Mouse (Mus musculus) CD4-positive, CD25-positive, alpha-beta regulatory T cell, adult 4 months (primary cell): ENCODE measurements around the gene Golga7b. TPM values are rescaled to one million over a fixed set of nuclear protein-coding genes. Genes with fewer than 3 reads are reported as not detected.

ENCODE experiments used
- ATAC-seq: one replicate; pipeline ENCODE4 v1.8.0; 2017
- polyA plus RNA-seq, 2 experiments: library from polyadenylated mRNA; unstranded; fragments of 100-300 nt; shearing (Covaris generic); gene quantifications; one replicate each; pipeline ENCODE4 v1.2.1; 2017

Golga7b gene
- polyA plus RNA-seq, 2 experiments from 2014 or later = 0.15 TPM; not detected in 1

- no peak for ATAC-seq
These were observed 58.4 kb downstream of the Golga7b start for GRCm38 (mm10) chr19:42305746-42306145.

- ATAC-seq = peak; percentile 47
These were observed 58.8 kb downstream of the Golga7b start for GRCm38 (mm10) chr19:42306202-42306601.

GRCm38 (mm10) chr19:42307019-42307418 is 59.6 kb downstream of the Golga7b start:
- ATAC-seq = no peak

GRCm38 (mm10) chr19:42308931-42309330 is 61.6 kb downstream of the Golga7b start:
- ATAC-seq = no peak

- no peak for ATAC-seq
These were observed 64.0 kb downstream of the Golga7b start for GRCm38 (mm10) chr19:42311332-42311731.

- ATAC-seq = no peak
These were observed 64.8 kb downstream of the Golga7b start for GRCm38 (mm10) chr19:42312191-42312590.

GRCm38 (mm10) chr19:42315070-42315679 is 67.8 kb downstream of the Golga7b start:
- ATAC-seq = no peak

GRCm38 (mm10) chr19:42315914-42316313 is 68.5 kb downstream of the Golga7b start:
- ATAC-seq = no peak

GRCm38 (mm10) chr19:42316525-42316924 is 69.2 kb downstream of the Golga7b start:
- ATAC-seq = no peak

- no peak for ATAC-seq
These were observed 69.6 kb downstream of the Golga7b start for GRCm38 (mm10) chr19:42316998-42317397.

- ATAC-seq = no peak
These were observed 70.5 kb downstream of the Golga7b start for GRCm38 (mm10) chr19:42317648-42318425.

Other genes starting within 250 kb of the Golga7b start
- not detected for gene Ankrd2, start 211.6 kb upstream of the Golga7b start, polyA plus RNA-seq
- gene Hoga1, start 202.0 kb upstream of the Golga7b start, polyA plus RNA-seq = not detected
- not detected for gene 4933411K16Rik, start 195.3 kb upstream of the Golga7b start, polyA plus RNA-seq
- under 1 TPM in 1 of 2 experiments, not detected in 1; 0.52 TPM for gene Morn4, start 161.2 kb upstream of the Golga7b start, polyA plus RNA-seq
- gene Pi4k2a, start 157.1 kb upstream of the Golga7b start, polyA plus RNA-seq = 10 to 100 TPM; 11.4 to 17.4 TPM
- gene Avpi1, start 118.5 kb upstream of the Golga7b start, polyA plus RNA-seq = 1 to 10 TPM; 4.5 to 7.2 TPM
- 1 to 10 TPM; 6.8 to 7.5 TPM for gene Marveld1, start 100.2 kb upstream of the Golga7b start, polyA plus RNA-seq
- 10 to 100 TPM; 19.5 to 21.0 TPM for gene Zfyve27, start 83.6 kb upstream of the Golga7b start, polyA plus RNA-seq
- not detected for gene Sfrp5, start 45.3 kb upstream of the Golga7b start, polyA plus RNA-seq
- gene Crtac1, start 184.2 kb downstream of the Golga7b start, polyA plus RNA-seq = not detected